Mouse (Mus musculus) gastrocnemius, postnatal 14 days (tissue): Measurements from ENCODE around the gene Srl. TPM values are rescaled to one million over a fixed set of nuclear protein-coding genes. Genes with fewer than 3 reads are reported as not detected.

Experiments
- DNase-seq: peaks from one replicate; pipeline ENCODE4 v3.0.0; 2021; ENCODE audit warnings: mixed read lengths
- intact Hi-C: fragments of 180-260 bp; cut with DNase I; formaldehyde crosslinking; loops from one replicate; pipeline ENCODE4 v1.15.1; 2025; ENCODE audit warnings: low total_unique reads
- total RNA-seq, 2 experiments: library from RNA; stranded (reverse); gene quantifications; 2 replicates each; pipeline ENCODE4 v1.2.3; 2021

The Srl gene
- total RNA-seq, 2 experiments from 2014 or later = 1,512 to 1,606 TPM

DNA sequence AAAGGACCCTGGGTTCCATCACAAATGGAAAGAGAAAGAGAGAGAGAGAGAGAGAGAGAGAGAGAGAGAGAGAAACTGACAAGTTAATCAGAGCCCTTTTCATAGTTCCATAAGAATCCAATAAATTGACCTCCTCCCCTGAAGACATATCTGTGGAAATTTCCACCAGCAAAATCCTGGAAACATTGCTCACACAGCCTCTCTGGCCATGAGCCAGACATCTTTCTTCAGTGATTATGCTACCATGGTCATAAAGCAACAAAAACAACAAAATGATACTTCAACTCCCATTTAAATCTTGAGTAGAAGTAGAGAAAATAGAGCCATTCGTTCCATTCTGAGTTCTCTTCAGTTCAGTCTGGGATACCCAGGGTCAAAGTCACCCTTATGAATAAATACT, 97.2 kb downstream of the Srl start:
- no peak for DNase-seq
- intact Hi-C loops = no loop called here

DNA sequence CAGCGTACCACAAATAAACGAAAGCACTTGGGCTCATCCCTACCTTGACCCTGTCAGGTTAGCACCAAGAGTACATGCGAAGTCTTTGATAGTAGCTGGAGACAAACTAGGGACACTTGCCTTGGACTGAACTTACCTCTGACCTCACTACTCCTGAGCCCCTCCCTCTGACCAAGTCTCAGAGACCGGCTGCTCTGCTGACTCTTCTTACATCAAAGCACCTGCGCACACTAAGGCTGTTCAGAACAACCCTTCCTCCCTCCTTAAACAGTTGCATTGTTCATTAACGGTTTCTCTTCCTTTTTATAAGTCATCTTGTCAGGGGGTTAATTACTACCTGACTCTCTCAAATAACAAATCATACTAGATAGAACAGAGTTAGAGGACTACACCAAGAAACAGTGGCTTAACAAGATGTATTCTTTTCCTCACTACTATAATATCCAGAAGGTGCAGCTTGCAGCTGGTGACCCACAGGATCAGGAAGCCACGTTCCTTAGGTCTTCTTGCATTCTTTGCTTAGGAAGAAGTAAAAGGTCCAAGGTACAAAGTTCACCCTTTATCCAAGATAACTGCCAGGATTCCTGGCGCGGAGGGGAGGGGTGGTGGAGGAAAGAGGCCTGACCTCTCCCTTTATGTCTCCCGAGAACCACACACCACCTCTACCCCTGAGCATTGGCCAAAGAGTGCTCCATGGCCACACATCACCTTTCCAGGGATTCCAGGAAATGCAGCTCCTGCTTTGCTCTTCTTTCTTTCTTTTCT, 102.1 kb downstream of the Srl start:
- intact Hi-C loops = no loop called here
- no peak for DNase-seq

DNA sequence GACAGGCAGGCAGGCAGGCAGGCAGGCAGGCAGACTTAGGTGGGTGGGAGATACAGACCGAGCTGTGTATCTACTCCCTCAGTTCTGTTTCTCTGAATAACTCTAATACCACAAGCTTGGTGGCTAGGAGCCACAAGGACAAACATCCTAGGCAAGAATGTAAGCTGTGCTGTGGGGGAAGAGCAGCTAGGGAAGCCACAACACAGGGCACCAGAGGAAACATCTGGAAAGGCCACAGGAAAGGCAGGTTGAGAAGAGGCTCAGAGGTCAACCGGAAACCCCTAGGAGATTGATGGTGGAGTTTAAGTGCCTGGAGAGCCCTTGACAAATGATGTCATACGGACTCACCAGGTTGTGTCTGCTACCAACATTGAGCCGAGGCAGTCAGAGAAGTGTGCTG, 104.9 kb downstream of the Srl start:
- no peak for DNase-seq
- intact Hi-C loops = no loop called here

DNA sequence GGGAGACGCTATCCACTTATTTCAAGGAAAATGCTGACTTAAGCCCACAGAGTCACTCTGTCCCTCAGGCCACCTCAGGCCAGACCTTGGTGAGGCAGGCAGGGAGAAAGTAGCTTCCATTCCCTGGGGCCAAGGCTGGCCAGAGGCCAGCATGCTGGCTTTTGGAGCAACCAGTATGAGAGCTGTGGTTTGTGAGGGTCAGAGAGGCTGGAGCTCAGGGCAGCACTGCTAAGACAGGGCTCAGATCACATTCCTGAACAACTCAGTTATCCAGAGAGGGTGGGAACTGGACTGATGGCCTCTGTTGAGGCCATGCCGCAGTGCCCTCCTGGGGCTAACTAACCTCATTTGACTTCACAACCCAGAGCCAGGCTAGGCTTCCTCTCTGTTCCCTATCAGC, 106.2 kb downstream of the Srl start:
- DNase-seq = no peak
- intact Hi-C loops = no loop called here

DNA sequence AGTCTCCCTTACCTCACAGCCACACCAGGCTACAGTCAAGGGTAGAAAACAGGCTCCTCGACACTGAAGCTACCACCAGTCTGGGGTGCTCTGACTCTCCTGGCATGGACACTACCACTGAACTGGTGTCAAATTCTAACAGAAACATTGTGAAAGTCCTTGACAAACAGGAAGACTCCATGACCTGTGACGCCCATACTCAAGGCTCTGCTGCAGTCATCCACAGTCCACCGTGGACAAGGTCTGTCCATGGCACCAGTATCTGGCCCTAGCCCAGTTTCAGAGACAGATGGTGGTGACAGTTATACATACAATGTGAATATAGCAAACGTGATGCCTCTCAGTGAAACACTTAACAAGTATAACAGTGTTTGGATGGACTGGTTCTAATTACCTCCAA, 109.8 kb downstream of the Srl start:
- intact Hi-C loops = no loop called here

DNA sequence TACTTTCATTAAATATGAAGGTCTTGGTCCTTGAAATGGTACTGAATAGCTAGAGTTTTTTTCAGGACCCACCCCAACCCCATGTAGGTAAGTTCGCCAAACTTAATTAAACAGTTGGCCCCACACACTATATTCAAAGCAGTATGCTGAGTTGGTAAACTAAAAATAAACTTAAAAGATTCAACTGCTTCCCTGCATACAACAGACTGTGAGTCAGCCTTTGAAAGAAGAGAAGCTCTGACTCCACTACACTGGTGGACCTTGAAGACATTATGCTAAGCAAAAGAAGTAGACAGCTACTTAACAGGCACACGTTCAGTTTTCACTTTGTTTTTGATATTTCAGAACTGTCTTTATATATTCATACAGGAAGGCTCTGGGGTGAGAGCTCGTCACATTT, 110.6 kb downstream of the Srl start:
- no peak for DNase-seq
- intact Hi-C loops = no loop called here

More for the DNA sequence above, 109.8 kb downstream of the Srl start:
- DNase-seq = no peak

DNA sequence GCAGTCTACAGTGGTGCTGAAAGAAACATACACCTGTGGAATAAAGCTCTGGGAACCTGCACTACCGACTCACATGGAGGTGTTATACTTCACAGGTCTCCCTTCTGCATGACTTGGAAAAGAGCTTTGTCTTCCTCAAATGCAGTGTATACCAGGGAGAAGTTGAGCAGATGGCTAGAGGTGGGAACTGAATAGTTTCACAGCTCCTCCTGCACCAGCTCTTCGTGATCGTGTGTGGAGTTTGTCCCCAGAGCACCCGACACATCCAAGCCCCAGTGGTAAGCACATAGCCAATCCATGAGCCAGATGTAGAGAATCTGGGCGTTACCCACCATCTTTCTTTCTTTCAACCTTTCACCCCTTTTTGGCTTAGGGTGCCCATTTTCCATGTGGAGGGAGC, 111.4 kb downstream of the Srl start:
- no peak for DNase-seq
- intact Hi-C loops = no loop called here

Other genes with a start within 250 kb of the Srl start
- 10 to 100 TPM; 22.3 to 22.7 TPM for gene Adcy9, start 121.3 kb downstream of the Srl start, total RNA-seq
- 1 to 10 TPM; 4.1 to 4.4 TPM for gene Tfap4, start 18.0 kb upstream of the Srl start, total RNA-seq
- gene Glis2, start 52.9 kb upstream of the Srl start, total RNA-seq = 10 to 100 TPM; 11.8 to 15.2 TPM
- gene Pam16, start 83.2 kb upstream of the Srl start, total RNA-seq = 10 to 100 TPM; 68.0 to 74.9 TPM
- gene Vasn, start 98.1 kb upstream of the Srl start, total RNA-seq = 1 to 10 TPM; 7.6 to 8.4 TPM
- gene Dnaja3, start 98.2 kb upstream of the Srl start, total RNA-seq = 100 to 1,000 TPM in 1 of 2 experiments, 10 to 100 TPM in 1; 88.0 to 100 TPM
- gene Coro7, start 138.0 kb upstream of the Srl start, total RNA-seq = 10 to 100 TPM; 13.9 to 17.8 TPM
- gene Nmral1, start 177.5 kb upstream of the Srl start, total RNA-seq = 1 to 10 TPM; 4.5 to 5.2 TPM
- 10 to 100 TPM; 41.8 to 44.5 TPM for gene Hmox2, start 184.5 kb upstream of the Srl start, total RNA-seq
- 10 to 100 TPM; 61.9 to 62.7 TPM for gene Cdip1, start 248.5 kb upstream of the Srl start, total RNA-seq